Mouse (Mus musculus) CD8-positive naive resting alpha-beta T cell, adult 2 months (primary cell): ENCODE measurements around the gene Hbp1.

Source experiments
- DNase-seq, 2 experiments: peaks; one replicate each; pipeline ENCODE4 v3.0.0; 2022; ENCODE audit warnings: low read depth in 2 of 2, low spot score in 2 of 2

Gene Hbp1

DNA sequence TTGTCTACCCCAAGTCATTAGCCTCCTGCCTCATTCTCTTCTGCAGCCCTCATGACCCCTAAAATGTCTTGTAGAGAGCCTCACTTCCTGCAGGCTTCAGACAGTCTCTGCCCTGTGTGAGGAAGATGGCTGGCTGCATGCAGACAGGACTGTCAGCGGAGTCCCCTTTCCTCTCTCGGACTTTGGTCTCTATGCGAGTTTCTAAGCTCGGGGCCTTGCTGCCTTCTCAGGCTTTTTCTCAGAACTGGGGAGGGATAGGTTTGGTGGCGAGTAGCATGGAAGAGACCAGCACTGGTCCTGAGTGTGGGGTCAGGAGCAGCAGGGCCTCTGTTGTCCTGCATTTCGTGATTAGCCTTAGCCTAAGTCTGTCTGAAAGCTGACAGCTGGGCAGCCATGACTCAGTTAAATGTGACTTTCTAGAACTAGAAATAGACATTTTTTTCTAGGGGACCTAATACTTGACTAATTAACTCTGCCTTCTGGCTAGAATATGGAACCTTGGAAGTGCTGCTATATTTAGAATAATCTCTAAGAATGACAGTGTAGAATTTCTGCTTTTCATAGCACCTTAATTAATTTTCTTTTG, 37.3 kb downstream of the Hbp1 start:
- no peak for DNase-seq

DNA sequence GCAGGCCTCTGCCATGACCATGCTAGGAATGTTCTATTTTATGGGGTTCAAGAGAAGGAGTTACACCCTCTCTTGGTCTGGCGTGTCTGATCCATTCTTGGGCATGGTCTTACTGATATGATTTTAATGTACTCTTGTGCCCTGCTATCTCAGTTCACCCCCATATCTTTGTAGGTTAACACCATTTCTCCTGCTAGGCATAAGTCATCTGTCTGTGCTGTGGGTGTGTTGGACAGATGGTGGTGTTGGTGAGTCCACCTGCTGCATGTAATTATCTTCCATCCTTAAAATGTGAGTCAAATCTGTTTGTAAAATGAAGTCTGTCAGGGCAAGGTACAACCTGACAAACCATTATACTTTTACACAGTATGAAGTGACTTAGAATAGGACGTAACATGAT, 42.9 kb downstream of the Hbp1 start:
- no peak for DNase-seq

GRCm38 (mm10) chr12:31905696-31906551, 44.4 kb downstream of the Hbp1 start:
- DNase-seq = no peak

- DNase-seq = no peak
These were observed 49.9 kb downstream of the Hbp1 start for GRCm38 (mm10) chr12:31900391-31900914.

GRCm38 (mm10) chr12:31897456-31897855, 52.9 kb downstream of the Hbp1 start:
- DNase-seq = no peak

GRCm38 (mm10) chr12:31896986-31897385, 53.3 kb downstream of the Hbp1 start:
- no peak for DNase-seq

GRCm38 (mm10) chr12:31896295-31896694, 54.0 kb downstream of the Hbp1 start:
- no peak for DNase-seq

- no peak for DNase-seq
These were observed 54.4 kb downstream of the Hbp1 start for GRCm38 (mm10) chr12:31895888-31896287.

- DNase-seq = no peak
These were observed 55.1 kb downstream of the Hbp1 start for GRCm38 (mm10) chr12:31895095-31895734.

- DNase-seq = no peak
These were observed 57.6 kb downstream of the Hbp1 start for GRCm38 (mm10) chr12:31892771-31893170.

DNA sequence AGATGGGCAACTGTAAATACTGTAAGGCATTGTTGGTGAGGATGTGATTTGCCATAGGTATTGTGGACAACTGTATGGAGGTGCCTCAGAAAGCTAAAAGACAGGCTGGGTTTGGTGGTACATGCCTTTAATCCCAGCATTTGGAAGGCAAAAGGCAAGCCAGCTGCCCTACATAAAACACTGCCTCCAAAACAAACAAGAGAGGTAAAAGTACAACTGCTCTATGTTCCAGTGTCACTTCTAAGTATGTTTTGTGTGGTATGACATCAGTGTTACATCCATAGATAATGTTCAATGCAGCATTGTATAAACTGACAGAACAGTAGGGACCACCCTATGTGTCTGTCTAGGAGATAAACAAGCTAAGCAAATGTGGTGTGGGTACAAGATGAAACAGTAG, 58.3 kb downstream of the Hbp1 start:
- DNase-seq = no peak

- DNase-seq = no peak
These were observed 59.6 kb downstream of the Hbp1 start for GRCm38 (mm10) chr12:31890685-31891084.

DNA sequence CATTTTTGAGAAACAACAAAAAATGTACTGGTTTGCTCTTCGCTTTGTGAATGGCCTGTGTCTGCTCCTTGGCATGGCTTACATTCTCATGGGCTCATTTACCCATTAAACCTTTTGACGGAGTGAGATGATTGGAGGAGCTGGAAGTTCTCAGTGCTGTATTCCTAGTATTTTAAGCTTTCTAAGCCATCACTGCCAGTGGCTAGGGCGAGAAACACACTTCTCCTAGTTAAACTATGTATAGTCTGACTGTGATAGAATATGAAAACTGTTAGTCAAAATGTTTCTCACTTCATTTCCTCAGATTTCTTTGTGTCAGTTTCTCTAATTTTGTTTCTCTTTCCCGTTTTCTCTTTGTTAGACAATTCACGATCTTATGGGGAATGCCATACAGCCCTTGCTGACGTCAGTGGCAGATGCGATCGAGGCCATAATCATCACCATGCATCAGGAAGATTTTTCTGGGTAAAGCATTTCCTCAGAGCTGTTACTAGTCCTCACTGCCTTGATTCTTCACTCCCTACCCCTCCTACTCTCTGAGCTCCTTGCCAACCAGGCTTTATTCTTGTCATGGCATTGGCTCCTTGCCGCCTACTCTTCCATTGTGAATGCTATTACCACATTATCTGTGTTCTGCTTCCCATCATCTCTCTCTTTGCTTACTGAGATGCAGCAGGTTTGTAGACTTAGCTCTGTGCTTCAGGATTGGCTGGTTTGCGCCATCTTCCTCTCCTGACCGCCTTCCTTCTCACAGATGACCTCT, 64.3 kb downstream of the Hbp1 start:
- DNase-seq = no peak

GRCm38 (mm10) chr12:31885084-31885483, 65.3 kb downstream of the Hbp1 start:
- DNase-seq = no peak

- DNase-seq = no peak
These were observed 66.0 kb downstream of the Hbp1 start for GRCm38 (mm10) chr12:31884365-31884764.

DNA sequence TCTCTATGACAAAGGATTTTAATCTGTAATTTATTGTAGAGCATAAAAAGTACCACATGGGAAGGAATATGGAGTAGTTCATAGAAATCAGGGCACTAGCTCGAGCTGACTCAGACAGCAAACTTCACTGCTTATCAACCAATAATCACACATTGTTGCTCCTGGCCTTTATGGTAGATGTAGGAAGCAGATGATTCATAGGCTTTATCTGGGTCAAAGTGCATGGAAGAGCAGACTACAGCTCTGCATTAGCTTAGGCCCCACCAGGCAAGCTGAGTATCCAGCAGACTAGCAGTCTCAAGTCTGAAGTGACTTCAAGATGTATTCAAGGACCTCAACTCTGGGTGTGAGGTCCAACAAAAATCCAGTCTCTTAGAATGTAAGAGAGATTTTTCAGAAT, 67.6 kb downstream of the Hbp1 start:
- DNase-seq = no peak

DNA sequence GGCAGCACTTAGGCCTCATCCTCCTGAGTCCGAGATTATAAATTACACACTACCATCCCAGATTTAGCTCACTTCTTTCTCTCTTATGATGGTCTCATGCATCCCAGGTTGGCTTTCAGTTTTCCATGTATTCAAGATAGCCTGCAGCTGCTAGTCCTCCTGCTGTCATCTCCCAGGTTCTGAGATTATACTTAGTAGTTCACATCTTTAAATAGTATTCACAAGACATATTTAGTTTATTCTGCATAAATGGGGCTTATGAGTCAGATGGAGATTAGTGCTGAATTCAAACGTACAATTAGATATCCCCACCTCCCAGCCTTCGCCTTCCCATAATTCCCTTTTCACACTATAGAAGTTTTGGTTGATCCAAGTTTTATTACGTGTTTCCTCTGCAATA, 73.6 kb downstream of the Hbp1 start:
- no peak for DNase-seq
